In the genomic region with DNA sequence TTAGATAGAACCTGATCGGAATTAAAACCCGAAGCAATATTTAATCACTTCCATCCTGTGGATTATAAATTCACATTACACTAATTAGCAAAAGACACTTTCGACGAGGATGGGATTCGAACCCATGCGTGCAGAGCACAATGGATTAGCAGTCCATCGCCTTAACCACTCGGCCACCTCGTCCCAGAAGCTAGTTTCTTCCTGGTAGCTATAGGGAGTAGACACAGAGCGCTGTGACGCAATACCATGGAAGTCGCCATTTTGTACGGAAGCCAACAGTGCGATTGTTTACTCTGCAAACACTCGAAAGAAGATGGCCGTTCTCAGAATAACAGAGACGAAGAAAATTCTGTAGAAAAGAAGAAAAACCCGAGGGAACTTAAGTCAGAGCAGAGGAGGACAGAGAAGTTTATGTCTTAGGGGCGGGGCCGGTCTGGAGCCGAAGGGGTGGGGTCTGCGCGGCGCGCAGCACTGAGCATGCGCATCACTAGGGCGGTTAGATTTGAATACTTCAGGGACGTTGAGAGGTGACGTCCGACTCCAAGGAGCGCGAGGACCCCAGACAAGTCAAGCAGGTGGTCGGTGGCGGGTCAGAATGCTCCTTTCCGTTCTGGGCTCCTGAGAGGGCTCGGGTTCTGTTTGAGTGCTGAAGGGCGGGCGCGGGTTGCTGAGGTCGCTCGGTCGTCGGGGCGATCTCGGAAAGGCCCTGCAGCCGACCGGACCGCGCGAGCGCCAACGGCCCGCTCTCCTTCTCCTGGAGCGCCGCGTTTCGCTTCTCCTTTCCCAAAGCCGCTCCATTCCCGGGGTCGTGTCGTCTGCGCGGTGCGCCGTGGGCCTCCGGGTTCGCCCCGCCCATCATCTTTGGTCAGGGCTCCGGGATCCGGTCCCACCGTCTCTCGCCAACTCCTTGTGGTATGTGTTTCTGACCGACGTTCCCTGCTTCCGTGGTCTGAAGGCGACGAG, we compare ENCODE assay signal across 8 mouse cellular contexts. TPM values are rescaled to one million over a fixed set of nuclear protein-coding genes. Genes with fewer than 3 reads are reported as not detected.
DNase-seq lines count a peak whose midpoint lies in the region; ATAC-seq lines count a peak whose summit lies in the region.

A gene (plus strand): TSS at position 471 of the 963 bp plus-strand sequence.

- peak; percentile 98 for ATAC-seq in hindbrain, embryonic 13.5 days (ENCODE audit: low FRiP score)

- H3K27ac ChIP-seq in hindbrain, embryonic 13.5 days, result peak within 1 kb of the TSS; percentile 78

- H3K9me3 ChIP-seq in hindbrain, embryonic 13.5 days, result no peaks in the 10 kb centered on the region

- H3K36me3 ChIP-seq in hindbrain, embryonic 13.5 days, result no peaks in the 10 kb centered on the region; the same call in 1 of the 2 replicates

- peak within 1 kb of the TSS; percentile 71 for H3K9ac ChIP-seq in hindbrain, embryonic 13.5 days

- H3K27me3 ChIP-seq in hindbrain, embryonic 13.5 days, result no peaks in the 10 kb centered on the region

- peak; percentile 96 for DNase-seq in NIH3T3 (ENCODE audit: low read depth)
- peak; percentile 97 to 99 for DNase-seq in cerebellum, postnatal 10 days
- peak; percentile 94 to 99 for DNase-seq in frontal cortex, postnatal 14 days (ENCODE audit: low spot score in 2 of 2)
- peak; percentile 98 to 99 for DNase-seq in layer of hippocampus, postnatal 25 days (ENCODE audit: extremely low spot score in 1 of 2, low spot score in 1 of 2)
- peak; percentile 95 for DNase-seq in lung, postnatal 25 days (ENCODE audit: low spot score)
- peak; percentile 99 for DNase-seq in retina, embryonic 14.5 days (ENCODE audit: low spot score)
- DNase-seq in thymus, postnatal 4 days, result peak; percentile 94

- WGBS in hindbrain, embryonic 13.5 days, result under 1% methylated on average over 77 of the region's 77 CpGs

- H3K4me3 ChIP-seq in hindbrain, embryonic 13.5 days, result peak within 1 kb of the TSS; percentile 79

- H3K4me1 ChIP-seq in hindbrain, embryonic 13.5 days (replicated peaks), result peaks cover 7% of the 10 kb centered on the region

- H3K4me2 ChIP-seq in hindbrain, embryonic 13.5 days, result peak within 1 kb of the TSS; percentile 75

RNA-seq across cellular contexts. Expression of the gene that starts here (rescaled TPM):
- polyA plus RNA-seq in hindbrain, embryonic 13.5 days (2015; fragmentation: Nextera tagmentation; extraction: Ambion mirVana), result 11.9 and 15.2 TPM in 2 replicates
- under 1 TPM; 0.49 to 0.52 TPM for total RNA-seq in layer of hippocampus, postnatal 25 days (2021)

Comparison
In these comparisons a context has a peak if more than half of its experiments do, and no peak if none do; other contexts are left out.
1. Peak in every context shown above with its lines: DNase-seq, ATAC-seq, H3K4me3 ChIP-seq and H3K27ac ChIP-seq.
2. Peak in DNase-seq in layer of hippocampus, postnatal 25 days; RNA of the gene not detected or under 1 TPM.